Mouse (Mus musculus) forebrain, postnatal 0 days (tissue): Measurements from ENCODE around the gene Plpp3. TPM values are rescaled to one million over a fixed set of nuclear protein-coding genes. Genes with fewer than 3 reads are reported as not detected.

Experiments
- ATAC-seq: fragments of 200-750 bp; cut with Nextera tagmentation; 2 replicates; pipeline ENCODE4 v1.8.0; 2017; ENCODE audit warnings: mild to moderate bottlenecking, moderate library complexity
- DNase-seq: peaks from one replicate; pipeline ENCODE4 v3.0.0-alpha.2; 2015
- H3K27ac ChIP-seq: fragments of 300-500 bp; sonication (generic); 2 replicates; pipeline ENCODE4 v1.5.1; 2014; ENCODE audit warnings: low read depth, mild to moderate bottlenecking, antibody characterized with exemption, low read length, moderate library complexity, mixed read lengths
- H3K27me3 ChIP-seq: fragments of 300-500 bp; sonication (generic); 2 replicates; pipeline ENCODE4 v1.6.1; 2014; ENCODE audit warnings: mild to moderate bottlenecking, low read length, mixed read lengths; ENCODE audit not compliant: insufficient read depth
- H3K36me3 ChIP-seq: fragments of 300-500 bp; sonication (generic); 2 replicates; pipeline ENCODE4 v1.6.1; 2014; ENCODE audit warnings: mild to moderate bottlenecking, moderate library complexity; ENCODE audit not compliant: insufficient read depth
- H3K4me1 ChIP-seq: fragments of 300-500 bp; sonication (generic); 2 replicates; pipeline ENCODE4 v1.6.1; 2014; ENCODE audit warnings: antibody characterized with exemption; ENCODE audit not compliant: insufficient read depth
- H3K4me2 ChIP-seq: fragments of 300-500 bp; sonication (generic); 2 replicates; pipeline ENCODE4 v1.6.1; 2014; ENCODE audit warnings: low read depth, mild to moderate bottlenecking, moderate library complexity
- H3K4me3 ChIP-seq: fragments of 300-500 bp; sonication (generic); 2 replicates; pipeline ENCODE4 v1.5.1; 2014; ENCODE audit warnings: low read depth, low read length, mixed read lengths
- H3K9ac ChIP-seq: fragments of 300-500 bp; sonication (generic); 2 replicates; pipeline ENCODE4 v1.6.1; 2014; ENCODE audit warnings: mild to moderate bottlenecking
- H3K9me3 ChIP-seq: fragments of 300-500 bp; sonication (generic); 2 replicates; pipeline ENCODE4 v1.6.1; 2016; ENCODE audit warnings: low read length
- CTCF ChIP-seq: sonication (generic); IDR thresholded peaks from 2 replicates; pipeline ENCODE4 v1.5.1; 2016; ENCODE audit warnings: antibody characterized with exemption, control low read depth, low read depth
- WGBS: fragments of 180-500 bp; shearing (Covaris S2); extraction: QIAGEN DNeasy Blood & Tissue Kit; methylation state at CpG from one replicate; pipeline ENCODE4 v1.1.7; 2014; 5-methylcytosine and 5-hydroxymethylcytosine counted together
- polyA plus RNA-seq: library from polyadenylated mRNA; unstranded; fragments of >200 nt; fragmentation: Nextera tagmentation; extraction: Ambion mirVana; gene quantifications from 2 replicates; pipeline ENCODE4 v1.2.1, GENCODE M21; 2015
- total RNA-seq: library from RNA; depleted of rRNA; stranded (reverse); fragments of >200 nt; gene quantifications from 2 replicates; pipeline ENCODE4 v1.2.3, GENCODE M21; 2014

Gene Plpp3
- total and polyA plus RNA-seq, 2 experiments from 2014 or later: 87.3 to 117 TPM

DNA sequence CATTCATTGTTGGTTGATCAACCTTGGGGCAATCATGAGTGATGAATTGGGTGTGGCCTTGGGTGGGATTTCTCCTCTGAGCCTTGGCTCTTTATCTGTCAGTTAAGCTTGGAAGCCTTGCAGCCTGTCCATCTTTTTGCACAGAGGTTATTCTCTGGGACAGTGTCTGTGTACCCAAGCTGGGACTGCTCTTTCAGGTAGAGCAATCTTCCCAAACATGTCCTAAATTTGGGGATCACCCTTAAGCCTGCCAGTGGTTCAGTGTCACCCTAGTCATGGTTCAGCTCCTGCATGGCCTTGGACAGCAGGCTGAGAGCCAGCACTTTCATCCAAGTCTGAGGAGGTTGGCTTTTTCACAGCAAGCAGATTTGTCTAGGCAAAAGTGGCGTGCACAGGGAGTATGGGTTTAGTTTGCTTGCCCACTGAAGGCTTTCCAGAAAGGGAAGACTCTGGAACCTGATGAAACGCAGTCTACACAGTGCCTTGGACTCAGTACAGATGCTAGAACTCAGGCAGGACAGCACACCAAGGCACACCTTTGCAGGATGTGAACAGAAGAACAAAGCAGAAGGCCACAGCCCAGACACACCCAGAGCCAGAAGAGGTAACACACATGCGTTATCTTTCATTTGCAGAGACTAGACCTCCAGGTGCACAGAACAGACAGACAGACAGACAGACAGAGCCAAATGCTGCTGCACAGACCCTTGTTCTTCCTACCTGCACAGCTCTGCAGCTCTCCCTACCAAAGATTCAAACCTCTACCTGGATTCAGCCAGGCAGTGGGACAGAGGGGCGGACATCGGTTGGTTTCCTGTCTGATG is 66.2 kb downstream of the Plpp3 start:
- H3K27me3 ChIP-seq: no peaks in the 10 kb centered on the region
- DNase-seq (no peak), ATAC-seq (no peak)
- H3K4me2 ChIP-seq: no peak overlapping the region
- no peak for TF ChIP-seq CTCF
- no peak overlapping the region for H3K4me3 ChIP-seq
- H3K9me3 ChIP-seq: no peaks in the 10 kb centered on the region
- H3K4me1 ChIP-seq: 0 out of 2 replicates have a peak, but pooled peaks cover 6% of the 10 kb centered on the region
- no peaks in the 10 kb centered on the region for H3K36me3 ChIP-seq
- H3K9ac ChIP-seq: no peak overlapping the region
- 81% methylated on average over 5 of the region's 5 CpGs for WGBS
- H3K27ac ChIP-seq: no peak overlapping the region

DNA sequence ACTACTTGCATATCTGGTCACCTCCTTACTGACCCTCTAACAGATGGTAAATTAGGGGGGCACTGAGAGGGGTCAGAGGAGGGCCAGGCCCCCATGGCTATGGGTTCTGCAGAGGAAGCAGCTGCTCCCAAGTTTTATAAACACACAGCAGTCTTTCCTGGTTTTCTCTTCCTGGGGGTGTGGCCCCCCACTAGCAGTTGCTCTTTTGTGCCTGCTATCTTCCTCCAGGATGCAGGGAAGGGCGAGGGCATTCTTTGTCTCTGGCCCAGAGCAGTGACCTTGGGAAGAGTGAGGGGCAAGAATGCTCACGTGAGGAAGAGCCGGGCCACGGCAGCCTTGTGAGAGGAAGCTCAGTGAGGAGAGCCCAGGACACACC is 66.8 kb downstream of the Plpp3 start:
- H3K4me1 ChIP-seq: 0 out of 2 replicates have a peak, but pooled peaks cover 4% of the 10 kb centered on the region
- H3K27me3 ChIP-seq: no peaks in the 10 kb centered on the region
- no peak overlapping the region for H3K4me3 ChIP-seq
- no peaks in the 10 kb centered on the region for H3K36me3 ChIP-seq
- H3K9me3 ChIP-seq: no peaks in the 10 kb centered on the region
- H3K27ac ChIP-seq: no peak overlapping the region
- ATAC-seq: no peak
- TF ChIP-seq CTCF: no peak
- 75% methylated on average over 4 of the region's 4 CpGs for WGBS
- no peak for DNase-seq
- no peak overlapping the region for H3K9ac ChIP-seq
- H3K4me2 ChIP-seq: no peak overlapping the region

DNA sequence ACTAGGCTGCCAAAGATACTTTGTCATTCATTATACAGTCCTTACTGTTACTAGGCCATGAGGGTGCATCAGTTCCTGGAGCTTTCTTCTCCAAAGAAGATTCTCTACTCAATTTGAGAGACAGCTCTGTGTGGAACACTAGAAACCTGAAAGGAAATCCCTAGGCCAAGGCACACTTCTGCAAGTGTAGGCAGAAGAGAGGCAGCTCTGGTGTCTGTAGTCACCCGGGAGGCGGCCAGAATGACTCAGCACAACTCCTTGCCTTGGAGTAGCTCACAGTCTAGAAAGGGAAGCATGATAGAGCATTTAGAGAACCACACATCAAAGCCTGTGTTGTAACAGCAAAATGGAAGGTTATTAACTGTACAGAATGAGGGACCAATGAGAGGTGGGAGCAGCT is 68.4 kb downstream of the Plpp3 start:
- no peak overlapping the region for H3K27ac ChIP-seq
- no peak for DNase-seq

DNA sequence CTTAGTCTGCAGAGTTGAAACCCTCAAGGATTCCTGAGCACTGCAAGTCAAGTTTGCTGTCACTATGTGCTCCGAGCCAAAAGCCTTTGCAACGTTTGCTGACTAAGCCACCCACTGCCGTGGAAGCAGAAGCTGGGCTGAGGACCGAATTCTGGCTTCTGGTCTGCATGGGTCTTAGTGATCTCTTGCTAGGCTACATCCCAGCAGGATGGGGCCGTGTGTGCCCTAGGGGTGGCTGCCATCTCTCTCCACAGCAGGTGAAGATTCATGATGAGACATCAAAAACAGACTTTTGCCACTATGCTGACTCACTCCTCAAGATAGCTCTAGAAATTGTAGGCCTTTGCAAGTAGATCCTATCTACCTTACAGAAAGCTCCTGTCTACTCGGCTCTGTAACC is 69.2 kb downstream of the Plpp3 start:
- Histone ChIP-seq H3K4me2 (no peak overlapping the region), H3K27ac (no peak overlapping the region), H3K4me1 (no peaks in the 10 kb centered on the region), H3K27me3 (no peaks in the 10 kb centered on the region), H3K36me3 (no peaks in the 10 kb centered on the region; the same call in 1 of the 2 replicates), H3K9me3 (no peaks in the 10 kb centered on the region), H3K9ac (no peak overlapping the region), H3K4me3 (no peak overlapping the region)
- DNase-seq: no peak
- WGBS: 81% methylated on average over 6 of the region's 6 CpGs
- ATAC-seq: no peak
- no peak for TF ChIP-seq CTCF

More for the DNA sequence above, 68.4 kb downstream of the Plpp3 start:
- Histone ChIP-seq H3K9ac (no peak overlapping the region), H3K27me3 (no peaks in the 10 kb centered on the region), H3K36me3 (no peaks in the 10 kb centered on the region), H3K4me3 (no peak overlapping the region), H3K4me2 (no peak overlapping the region), H3K9me3 (no peaks in the 10 kb centered on the region), H3K4me1 (no peaks in the 10 kb centered on the region)
- 78% methylated on average over 2 of the region's 2 CpGs for WGBS
- TF ChIP-seq CTCF: no peak
- ATAC-seq: no peak; the same call in 1 of the 2 replicates

DNA sequence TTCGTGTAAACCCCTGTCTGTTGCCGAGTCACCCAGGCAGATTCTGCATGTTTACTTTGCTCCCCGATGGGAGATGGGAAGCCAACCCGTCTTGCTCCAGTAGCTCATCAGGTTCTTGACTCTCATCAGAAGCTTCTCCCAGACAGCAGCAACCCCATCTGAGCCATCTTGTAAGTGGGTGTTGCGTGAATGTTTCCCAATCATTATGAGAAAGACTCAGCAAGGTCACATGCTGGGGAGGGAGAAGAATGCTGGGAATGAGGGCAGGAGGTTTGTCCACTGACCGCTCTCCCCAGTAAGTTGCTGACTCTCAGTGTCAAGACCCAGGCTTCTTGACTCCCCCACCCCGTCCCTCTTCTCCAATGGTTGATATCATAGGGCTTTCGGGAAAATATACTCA is 73.0 kb downstream of the Plpp3 start:
- no peak for TF ChIP-seq CTCF
- H3K27ac ChIP-seq: no peak overlapping the region
- ATAC-seq (no peak), DNase-seq (no peak)
- H3K27me3 ChIP-seq: no peaks in the 10 kb centered on the region
- no peaks in the 10 kb centered on the region for H3K9me3 ChIP-seq
- no peak overlapping the region for H3K9ac ChIP-seq
- H3K36me3 ChIP-seq: no peaks in the 10 kb centered on the region; the same call in 1 of the 2 replicates
- no peak overlapping the region for H3K4me3 ChIP-seq
- H3K4me1 ChIP-seq: no peaks in the 10 kb centered on the region
- no peak overlapping the region for H3K4me2 ChIP-seq
- 92% methylated on average over 8 of the region's 8 CpGs for WGBS

DNA sequence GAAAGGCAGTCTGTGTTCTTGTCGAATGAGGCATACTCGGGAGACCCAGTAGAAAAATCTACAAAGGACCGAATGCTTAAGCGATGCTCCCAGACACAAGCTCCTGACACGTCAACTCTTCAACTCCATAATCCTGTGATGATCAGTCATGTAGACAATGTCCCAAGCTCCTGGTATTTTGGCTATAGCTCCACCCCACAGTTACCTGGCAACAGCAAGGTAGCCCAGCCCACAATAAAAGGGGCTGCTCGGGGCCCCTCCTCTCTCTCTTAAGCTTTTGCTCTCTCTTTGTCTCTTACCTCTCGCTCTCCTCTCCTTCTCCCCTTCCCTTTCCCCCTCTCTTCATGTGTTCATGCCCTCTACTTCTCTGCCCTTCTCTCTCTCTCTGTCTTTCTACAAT is 83.1 kb downstream of the Plpp3 start:
- TF ChIP-seq CTCF: no peak
- 0 out of 2 replicates have a peak, but pooled peaks cover 5% of the 10 kb centered on the region for H3K4me1 ChIP-seq
- H3K4me2 ChIP-seq: no peak overlapping the region
- ATAC-seq (no peak), DNase-seq (no peak)
- H3K9ac ChIP-seq: no peak overlapping the region
- H3K9me3 ChIP-seq: no peaks in the 10 kb centered on the region
- H3K36me3 ChIP-seq: no peaks in the 10 kb centered on the region
- 28% methylated on average over 7 of the region's 7 CpGs for WGBS
- no peak overlapping the region for H3K4me3 ChIP-seq
- H3K27me3 ChIP-seq: no peaks in the 10 kb centered on the region
- H3K27ac ChIP-seq: no peak overlapping the region

DNA sequence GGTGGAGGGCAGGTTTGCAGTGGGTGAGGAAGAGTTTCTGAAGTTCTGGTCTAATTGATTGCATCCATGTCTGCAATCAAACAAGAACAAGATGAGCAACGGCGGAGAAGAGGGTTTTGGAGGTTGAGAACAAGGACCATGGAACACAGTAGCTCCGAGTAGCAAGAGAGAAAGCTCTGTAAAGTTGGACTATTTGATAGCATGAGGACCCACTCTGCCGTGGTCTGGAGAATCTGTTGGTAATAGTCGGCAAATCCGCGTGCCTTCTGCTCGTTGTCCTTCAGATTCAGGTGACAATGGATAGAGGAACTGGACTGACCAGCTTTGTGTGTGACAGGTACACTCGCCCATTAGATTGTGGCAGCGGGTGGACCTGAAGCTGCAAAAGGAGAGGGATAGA is 87.8 kb downstream of the Plpp3 start:
- H3K36me3 ChIP-seq: no peaks in the 10 kb centered on the region
- no peaks in the 10 kb centered on the region for H3K9me3 ChIP-seq
- H3K4me3 ChIP-seq: no peak overlapping the region
- no peaks in the 10 kb centered on the region for H3K27me3 ChIP-seq
- no peak for ATAC-seq
- H3K27ac ChIP-seq: peak overlapping the region; percentile 66
- no peak for DNase-seq
- H3K9ac ChIP-seq: peak overlapping the region; percentile 46
- H3K4me2 ChIP-seq: peak overlapping the region; percentile 42
- 71% methylated on average over 10 of the region's 10 CpGs for WGBS
- no peak for TF ChIP-seq CTCF
- peaks cover 13% of the 10 kb centered on the region for H3K4me1 ChIP-seq
